Mouse (Mus musculus) megakaryocyte progenitor cell, adult 5-6 weeks (primary cell): ENCODE data around the gene Gss. TPM values are rescaled to one million over a fixed set of nuclear protein-coding genes. Genes with fewer than 3 reads are reported as not detected.
"Not testable (repeated sequence)": the region's sequence is repeated elsewhere in the genome, so short reads cannot be mapped to it uniquely, and the experiment has no call there.

Experiments used
- ATAC-seq: replicated peaks from 2 replicates; pipeline ENCODE4 v1.8.0; 2016; ENCODE audit warnings: mild to moderate bottlenecking, moderate TSS enrichment, inconsistent platforms; ENCODE audit not compliant: poor library complexity
- total RNA-seq, 2 experiments: library from RNA; stranded (forward) in 1 of 2; stranded (reverse) in 1 of 2; fragments of 157-497, 149-512 nt in 1 of 2; fragments of 200-1000 nt in 1 of 2; gene quantifications; 2 replicates each; pipeline versions ENCODE4 v1.2.3 to v1.2.4; 2015 to 2017

Gene Gss
- total RNA-seq, 2 experiments from 2014 or later, result 12.2 to 13.4 TPM

- ATAC-seq, result no peak
These were observed 10.1 kb downstream of the Gss start for GRCm38 (mm10) chr2:155582384-155582995.

- ATAC-seq, result no peak
These were observed 12.3 kb downstream of the Gss start for GRCm38 (mm10) chr2:155580331-155580730.

- ATAC-seq, result no peak
These were observed 16.0 kb downstream of the Gss start for GRCm38 (mm10) chr2:155576656-155577055.

GRCm38 (mm10) chr2:155574700-155575099 is 17.9 kb downstream of the Gss start:
- no peak for ATAC-seq

GRCm38 (mm10) chr2:155573996-155574395 is 18.6 kb downstream of the Gss start:
- ATAC-seq, result no peak

GRCm38 (mm10) chr2:155573001-155573400 is 19.6 kb downstream of the Gss start:
- ATAC-seq, result no peak

- ATAC-seq, result peak; percentile 34
These were observed 23.3 kb downstream of the Gss start for GRCm38 (mm10) chr2:155569223-155569807.

GRCm38 (mm10) chr2:155567751-155568150 is 24.9 kb downstream of the Gss start:
- ATAC-seq, result peak; percentile 76

- no peak for ATAC-seq
These were observed 29.7 kb downstream of the Gss start for GRCm38 (mm10) chr2:155562934-155563333.

- peak; percentile 71 for ATAC-seq
These were observed 30.4 kb downstream of the Gss start for GRCm38 (mm10) chr2:155562209-155562608.

- no peak for ATAC-seq
These were observed 38.1 kb downstream of the Gss start for GRCm38 (mm10) chr2:155554426-155554985.

GRCm38 (mm10) chr2:155552949-155553354 is 39.7 kb downstream of the Gss start:
- peak; percentile 98 for ATAC-seq

- no peak for ATAC-seq
These were observed 40.3 kb downstream of the Gss start for GRCm38 (mm10) chr2:155552336-155552735.

- no peak for ATAC-seq
These were observed 45.7 kb downstream of the Gss start for GRCm38 (mm10) chr2:155546955-155547354.

- ATAC-seq, result peak; percentile 61
These were observed 51.7 kb downstream of the Gss start for GRCm38 (mm10) chr2:155540822-155541458.

GRCm38 (mm10) chr2:155539696-155540095 is 52.9 kb downstream of the Gss start:
- no peak for ATAC-seq

GRCm38 (mm10) chr2:155538463-155539057 is 54.0 kb downstream of the Gss start:
- ATAC-seq, result not testable (repeated sequence)

GRCm38 (mm10) chr2:155537761-155538462 is 54.7 kb downstream of the Gss start:
- peak; percentile 51 for ATAC-seq

GRCm38 (mm10) chr2:155536292-155536691 is 56.3 kb downstream of the Gss start:
- ATAC-seq, result no peak

GRCm38 (mm10) chr2:155527367-155527766 is 65.2 kb downstream of the Gss start:
- ATAC-seq, result peak; percentile 54

- peak; percentile 63 for ATAC-seq
These were observed 68.2 kb downstream of the Gss start for GRCm38 (mm10) chr2:155524378-155524777.
